Mouse (Mus musculus) intestine, postnatal 0 days (tissue): ENCODE data around the gene Vmn2r56. TPM values are rescaled to one million over a fixed set of nuclear protein-coding genes. Genes with fewer than 3 reads are reported as not detected.

ENCODE experiments used
- ATAC-seq: fragments of 200-750 bp; cut with Nextera tagmentation; 2 replicates; pipeline ENCODE4 v1.8.0; 2017; ENCODE audit warnings: mild to moderate bottlenecking, moderate TSS enrichment, moderate library complexity
- H3K27ac ChIP-seq: fragments of 300-500 bp; sonication (generic); 2 replicates; pipeline ENCODE4 v1.5.1; 2014; ENCODE audit warnings: mild to moderate bottlenecking, low read depth, low read length, moderate library complexity
- H3K27me3 ChIP-seq: fragments of 300-500 bp; sonication (generic); replicated peaks from 2 replicates; pipeline ENCODE4 v1.6.1; 2014; ENCODE audit warnings: low read length, mixed read lengths; ENCODE audit not compliant: control insufficient read depth, insufficient read depth
- H3K36me3 ChIP-seq: fragments of 300-500 bp; sonication (generic); 2 replicates; pipeline ENCODE4 v1.6.1; 2014; ENCODE audit warnings: mild to moderate bottlenecking, moderate library complexity; ENCODE audit not compliant: control insufficient read depth, insufficient read depth
- H3K4me1 ChIP-seq: fragments of 300-500 bp; sonication (generic); replicated peaks from 2 replicates; pipeline ENCODE4 v1.6.1; 2014; ENCODE audit warnings: antibody characterized with exemption, low read length, mixed read lengths; ENCODE audit not compliant: control insufficient read depth, insufficient read depth
- H3K4me2 ChIP-seq: fragments of 300-500 bp; sonication (generic); replicated peaks from 2 replicates; pipeline ENCODE4 v1.6.1; 2014; ENCODE audit warnings: low read depth, mild to moderate bottlenecking, moderate library complexity
- H3K4me3 ChIP-seq: fragments of 300-500 bp; sonication (generic); 2 replicates; pipeline ENCODE4 v1.5.1; 2014; ENCODE audit warnings: low read depth, low read length
- H3K9ac ChIP-seq: fragments of 300-500 bp; sonication (generic); 2 replicates; pipeline ENCODE4 v1.6.1; 2014; ENCODE audit warnings: mild to moderate bottlenecking, low read depth, low read length
- H3K9me3 ChIP-seq: fragments of 300-500 bp; sonication (generic); 2 replicates; pipeline ENCODE4 v1.6.1; 2016; ENCODE audit warnings: mixed run types; ENCODE audit not compliant: control insufficient read depth
- CTCF ChIP-seq: sonication (generic); IDR thresholded peaks from 2 replicates; pipeline ENCODE4 v1.5.1; 2016; ENCODE audit warnings: low read depth, mild to moderate bottlenecking, control low read depth, antibody characterized with exemption, moderate library complexity
- WGBS: fragments of 180-500 bp; shearing (Covaris S2); extraction: QIAGEN DNeasy Blood & Tissue Kit; methylation state at CpG from one replicate; pipeline ENCODE4 v1.1.7; 2014; 5-methylcytosine and 5-hydroxymethylcytosine counted together
- polyA plus RNA-seq: library from polyadenylated mRNA; unstranded; fragments of >200 nt; fragmentation: Nextera tagmentation; extraction: Ambion mirVana; gene quantifications from 2 replicates; pipeline ENCODE4 v1.2.1, GENCODE M21; 2015

The Vmn2r56 gene
- not detected in 2 replicates for polyA plus RNA-seq

- 47% methylated on average over 1 of the region's 1 CpGs for WGBS
- Histone ChIP-seq H3K36me3 (no peaks in the 10 kb centered on the region), H3K4me1 (no peaks in the 10 kb centered on the region)
Measured at GRCm38 (mm10) chr7:12734904-12735303, at the start of gene Vmn2r56. TSS of gene Vmn2r56 (minus strand) at chr7:12735004.

GRCm38 (mm10) chr7:12780151-12780830 lies 45.5 kb upstream of the Vmn2r56 start:
- no peaks in the 10 kb centered on the region for H3K27me3 ChIP-seq
- WGBS = under 1% methylated on average over 57 of the region's 57 CpGs
- peak; percentile 86 for ATAC-seq
- H3K4me2 ChIP-seq = peak overlapping the region; percentile 96
- peak overlapping the region; percentile 47 for H3K9ac ChIP-seq
- no peaks in the 10 kb centered on the region for H3K36me3 ChIP-seq
- H3K9me3 ChIP-seq = no peaks in the 10 kb centered on the region
- peaks cover 7% of the 10 kb centered on the region for H3K4me1 ChIP-seq
- peak; percentile 26; the same call in 1 of the 2 replicates for TF ChIP-seq CTCF
- H3K4me3 ChIP-seq = peak overlapping the region; percentile 58
- H3K27ac ChIP-seq = no peak overlapping the region

More at GRCm38 (mm10) chr7:12734904-12735303, at the start of gene Vmn2r56:
- Histone ChIP-seq H3K9me3 (no peaks in the 10 kb centered on the region), H3K27me3 (no peaks in the 10 kb centered on the region), H3K4me3 (no peak within 1 kb of the TSS), H3K27ac (no peak within 1 kb of the TSS), H3K4me2 (no peak within 1 kb of the TSS), H3K9ac (no peak within 1 kb of the TSS)
- TF ChIP-seq CTCF = no peak
- ATAC-seq = no peak

- no peak for TF ChIP-seq CTCF
- peak overlapping the region; percentile 58 for H3K4me3 ChIP-seq
- no peak overlapping the region for H3K9ac ChIP-seq
- H3K27ac ChIP-seq = no peak overlapping the region
- H3K27me3 ChIP-seq = no peaks in the 10 kb centered on the region
- ATAC-seq = no peak
- no peaks in the 10 kb centered on the region for H3K36me3 ChIP-seq
- peak overlapping the region; percentile 96 for H3K4me2 ChIP-seq
- H3K4me1 ChIP-seq = peaks cover 7% of the 10 kb centered on the region
- WGBS = 26% methylated on average over 10 of the region's 10 CpGs
- no peaks in the 10 kb centered on the region for H3K9me3 ChIP-seq
Measured at GRCm38 (mm10) chr7:12779782-12780150, 45.0 kb upstream of the Vmn2r56 start.

GRCm38 (mm10) chr7:12779141-12779540 lies 44.3 kb upstream of the Vmn2r56 start:
- no peak for TF ChIP-seq CTCF
- Histone ChIP-seq H3K4me2 (no peak overlapping the region), H3K4me1 (peaks cover 7% of the 10 kb centered on the region), H3K27ac (no peak overlapping the region), H3K9ac (no peak overlapping the region), H3K27me3 (no peaks in the 10 kb centered on the region), H3K9me3 (no peaks in the 10 kb centered on the region), H3K36me3 (no peaks in the 10 kb centered on the region), H3K4me3 (no peak overlapping the region)
- ATAC-seq = no peak
- WGBS = 85% methylated on average over 5 of the region's 5 CpGs

GRCm38 (mm10) chr7:12774606-12775005 lies 39.8 kb upstream of the Vmn2r56 start:
- WGBS = 100% methylated on average over 1 of the region's 1 CpGs
- TF ChIP-seq CTCF = no peak
- Histone ChIP-seq H3K9me3 (no peaks in the 10 kb centered on the region), H3K36me3 (no peaks in the 10 kb centered on the region; the same call in 1 of the 2 replicates), H3K27me3 (no peaks in the 10 kb centered on the region), H3K9ac (no peak overlapping the region), H3K27ac (no peak overlapping the region), H3K4me2 (no peak overlapping the region), H3K4me1 (no peaks in the 10 kb centered on the region), H3K4me3 (no peak overlapping the region)
- no peak for ATAC-seq

GRCm38 (mm10) chr7:12774111-12774510 lies 39.3 kb upstream of the Vmn2r56 start:
- H3K4me2 ChIP-seq = no peak overlapping the region
- no peak overlapping the region for H3K9ac ChIP-seq
- WGBS = 82% methylated on average over 9 of the region's 9 CpGs
- no peak for TF ChIP-seq CTCF
- no peak overlapping the region for H3K4me3 ChIP-seq
- no peaks in the 10 kb centered on the region for H3K9me3 ChIP-seq
- no peak overlapping the region for H3K27ac ChIP-seq
- no peak for ATAC-seq
- no peaks in the 10 kb centered on the region; the same call in 1 of the 2 replicates for H3K36me3 ChIP-seq
- no peaks in the 10 kb centered on the region for H3K27me3 ChIP-seq
- H3K4me1 ChIP-seq = no peaks in the 10 kb centered on the region
